Mouse (Mus musculus) megakaryocyte progenitor cell, adult 5-6 weeks (primary cell): ENCODE results near the gene 4930568D16Rik. TPM values are rescaled to one million over a fixed set of nuclear protein-coding genes. Genes with fewer than 3 reads are reported as not detected.

Source experiments
- total RNA-seq, 2 experiments: library from RNA; stranded (forward) in 1 of 2; stranded (reverse) in 1 of 2; fragments of 157-497, 149-512 nt in 1 of 2; fragments of 200-1000 nt in 1 of 2; gene quantifications; 2 replicates each; pipeline versions ENCODE4 v1.2.3 to v1.2.4; 2015 to 2017

The 4930568D16Rik gene
- total RNA-seq, 2 experiments from 2014 or later, result not detected

Other genes with a start within 250 kb of the 4930568D16Rik start
- gene Rab14, start 166.6 kb downstream of the 4930568D16Rik start, total RNA-seq (2015), result 110 and 111 TPM in 2 replicates
- gene Rab14, start 166.6 kb downstream of the 4930568D16Rik start, total RNA-seq (2017), result 105 and 106 TPM in 2 replicates
- gene Gsn, start 111.3 kb downstream of the 4930568D16Rik start, total RNA-seq (2015), result 6.9 and 10.0 TPM in 2 replicates
- gene Gsn, start 111.3 kb downstream of the 4930568D16Rik start, total RNA-seq (2017), result 12.5 TPM in 2 replicates
- 71.2 and 72.0 TPM in 2 replicates for gene Stom, start 30.8 kb downstream of the 4930568D16Rik start, total RNA-seq (2015)
- gene Stom, start 30.8 kb downstream of the 4930568D16Rik start, total RNA-seq (2017), result 131 and 167 TPM in 2 replicates
- gene 4930402F06Rik, start 29.4 kb upstream of the 4930568D16Rik start, total RNA-seq (2015), result not detected in 2 replicates
- gene 4930402F06Rik, start 29.4 kb upstream of the 4930568D16Rik start, total RNA-seq (2017), result not detected in 2 replicates
- gene Ggta1, start 95.5 kb upstream of the 4930568D16Rik start, total RNA-seq (2015), result 50.8 and 54.4 TPM in 2 replicates
- 72.0 and 77.3 TPM in 2 replicates for gene Ggta1, start 95.5 kb upstream of the 4930568D16Rik start, total RNA-seq (2017)
- gene Dab2ip, start 190.5 kb upstream of the 4930568D16Rik start, total RNA-seq (2015), result 3.9 and 4.0 TPM in 2 replicates
- gene Dab2ip, start 190.5 kb upstream of the 4930568D16Rik start, total RNA-seq (2017), result 3.0 and 4.1 TPM in 2 replicates